Mouse (Mus musculus) cerebellum, adult 2 months (tissue): ENCODE data around the gene Gadd45a. TPM values are rescaled to one million over a fixed set of nuclear protein-coding genes. Genes with fewer than 3 reads are reported as not detected.

Experiments
- DNase-seq, 2 experiments: peaks; one replicate each; pipeline ENCODE4 v3.0.0; 2021
- H3K27ac ChIP-seq: fragments of 200-500 bp; 2 replicates; pipeline ENCODE4 v1.5.1; 2012; ENCODE audit warnings: low read length, control low read depth, inconsistent platforms; ENCODE audit not compliant: insufficient read depth
- H3K27me3 ChIP-seq: fragments of 200-500 bp; 2 replicates; pipeline ENCODE4 v1.6.1; 2012; ENCODE audit warnings: inconsistent platforms, mild to moderate bottlenecking, low read length, moderate library complexity; ENCODE audit not compliant: control insufficient read depth, insufficient read depth
- H3K4me1 ChIP-seq: fragments of 200-500 bp; 2 replicates; pipeline ENCODE4 v1.6.1; 2011; ENCODE audit warnings: low read length; ENCODE audit not compliant: control insufficient read depth, insufficient read depth
- H3K4me3 ChIP-seq: fragments of 200-500 bp; replicated peaks from 2 replicates; pipeline ENCODE3; 2011; ENCODE audit warnings: mild to moderate bottlenecking, low read depth, low read length, control low read depth; ENCODE audit not compliant: insufficient read depth
- CTCF ChIP-seq: fragments of 200-500 bp; IDR thresholded peaks from 2 replicates; pipeline ENCODE4 v1.5.1; 2011; ENCODE audit warnings: low read depth, mild to moderate bottlenecking, control low read depth, low read length, moderate library complexity, borderline replicate concordance; ENCODE audit not compliant: insufficient read depth
- POLR2A ChIP-seq: fragments of 200-500 bp; IDR thresholded peaks from 2 replicates; pipeline ENCODE4 v1.6.1; 2011; ENCODE audit warnings: low read length, control low read depth, borderline replicate concordance; ENCODE audit not compliant: insufficient read depth
- WGBS: fragments of 180-500 bp; shearing (Covaris S2); methylation state at CpG from one replicate; pipeline ENCODE4 v1.1.7; 2018; 5-methylcytosine and 5-hydroxymethylcytosine counted together
- polyA plus RNA-seq: library from polyadenylated mRNA; depleted of rRNA; stranded (reverse); fragments of >200 nt; gene quantifications from 2 replicates; pipeline ENCODE4 v1.2.3, GENCODE M21; 2012

Gadd45a gene
- polyA plus RNA-seq, 1 experiment: 30.4 TPM

DNA sequence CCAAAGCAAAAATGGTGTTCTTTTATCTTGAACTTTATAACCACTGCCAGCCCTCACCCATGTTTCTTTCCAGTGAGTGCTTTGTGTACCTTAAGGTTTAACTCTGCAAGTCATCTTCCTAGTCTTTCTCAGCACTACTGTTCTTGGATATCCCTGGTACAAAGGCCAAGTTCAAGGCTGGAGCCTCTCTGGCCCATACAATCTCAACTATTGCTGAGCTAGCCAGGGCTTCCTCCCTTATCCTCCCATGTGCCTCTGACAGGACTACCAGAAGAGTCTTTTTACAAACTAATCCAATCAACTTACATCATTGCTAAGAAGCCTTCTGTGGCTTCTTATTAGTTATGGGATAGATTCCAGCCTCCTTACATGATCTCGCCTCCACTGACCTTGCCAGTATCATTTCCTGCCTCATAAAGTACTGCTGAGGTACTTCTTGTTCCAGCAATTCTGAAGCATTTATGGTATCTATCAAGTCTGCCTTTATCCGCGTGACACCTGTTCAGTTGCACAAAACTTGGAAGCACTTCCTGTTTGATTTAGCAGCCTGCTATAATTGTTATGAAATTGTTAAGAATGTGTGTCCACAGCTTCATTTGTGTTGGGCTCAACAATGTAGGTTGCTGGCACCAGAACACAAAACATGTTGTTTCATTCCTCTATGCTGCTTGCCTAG is 19.8 kb upstream of the Gadd45a start:
- 78% methylated on average over 3 of the region's 3 CpGs for WGBS
- no peak overlapping the region for H3K4me3 ChIP-seq
- no peaks in the 10 kb centered on the region for H3K4me1 ChIP-seq
- no peak for TF ChIP-seq POLR2A
- no peak for TF ChIP-seq CTCF
- no peak overlapping the region for H3K27ac ChIP-seq
- H3K27me3 ChIP-seq: no peaks in the 10 kb centered on the region
- DNase-seq: no peak

GRCm38 (mm10) chr6:67056108-67056888 is 19.0 kb upstream of the Gadd45a start:
- TF ChIP-seq CTCF (no peak), POLR2A (no peak)
- no peak overlapping the region for H3K4me3 ChIP-seq
- H3K4me1 ChIP-seq: no peaks in the 10 kb centered on the region
- DNase-seq: no peak
- H3K27me3 ChIP-seq: no peaks in the 10 kb centered on the region
- no peak overlapping the region for H3K27ac ChIP-seq
- 77% methylated on average over 15 of the region's 15 CpGs for WGBS

GRCm38 (mm10) chr6:67050063-67050462 is 12.8 kb upstream of the Gadd45a start:
- TF ChIP-seq POLR2A (no peak), CTCF (no peak)
- DNase-seq: no peak
- no peak overlapping the region for H3K4me3 ChIP-seq
- 54% methylated on average over 1 of the region's 1 CpGs for WGBS
- no peaks in the 10 kb centered on the region for H3K4me1 ChIP-seq
- no peaks in the 10 kb centered on the region for H3K27me3 ChIP-seq
- H3K27ac ChIP-seq: no peak overlapping the region

DNA sequence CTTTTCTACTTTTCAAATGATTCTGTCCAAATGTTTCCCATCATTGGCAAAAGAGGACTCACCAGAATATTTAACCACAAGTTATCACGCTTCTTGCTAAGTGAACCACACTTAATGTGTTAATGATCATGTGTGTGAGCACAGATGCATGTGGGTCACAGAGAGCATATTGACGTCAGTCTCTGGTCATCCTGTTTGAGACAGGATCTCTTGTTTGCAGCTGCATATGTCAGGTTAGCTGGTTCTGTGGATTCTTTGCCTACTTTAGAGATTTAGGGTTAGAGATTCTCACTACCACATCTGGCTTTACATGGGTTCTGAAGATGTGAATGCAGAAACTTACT is 12.4 kb upstream of the Gadd45a start:
- Histone ChIP-seq H3K27me3 (no peaks in the 10 kb centered on the region), H3K4me3 (no peak overlapping the region), H3K4me1 (no peaks in the 10 kb centered on the region), H3K27ac (no peak overlapping the region)
- TF ChIP-seq POLR2A (no peak), CTCF (no peak)
- DNase-seq: no peak
- WGBS: 64% methylated on average over 2 of the region's 2 CpGs

DNA sequence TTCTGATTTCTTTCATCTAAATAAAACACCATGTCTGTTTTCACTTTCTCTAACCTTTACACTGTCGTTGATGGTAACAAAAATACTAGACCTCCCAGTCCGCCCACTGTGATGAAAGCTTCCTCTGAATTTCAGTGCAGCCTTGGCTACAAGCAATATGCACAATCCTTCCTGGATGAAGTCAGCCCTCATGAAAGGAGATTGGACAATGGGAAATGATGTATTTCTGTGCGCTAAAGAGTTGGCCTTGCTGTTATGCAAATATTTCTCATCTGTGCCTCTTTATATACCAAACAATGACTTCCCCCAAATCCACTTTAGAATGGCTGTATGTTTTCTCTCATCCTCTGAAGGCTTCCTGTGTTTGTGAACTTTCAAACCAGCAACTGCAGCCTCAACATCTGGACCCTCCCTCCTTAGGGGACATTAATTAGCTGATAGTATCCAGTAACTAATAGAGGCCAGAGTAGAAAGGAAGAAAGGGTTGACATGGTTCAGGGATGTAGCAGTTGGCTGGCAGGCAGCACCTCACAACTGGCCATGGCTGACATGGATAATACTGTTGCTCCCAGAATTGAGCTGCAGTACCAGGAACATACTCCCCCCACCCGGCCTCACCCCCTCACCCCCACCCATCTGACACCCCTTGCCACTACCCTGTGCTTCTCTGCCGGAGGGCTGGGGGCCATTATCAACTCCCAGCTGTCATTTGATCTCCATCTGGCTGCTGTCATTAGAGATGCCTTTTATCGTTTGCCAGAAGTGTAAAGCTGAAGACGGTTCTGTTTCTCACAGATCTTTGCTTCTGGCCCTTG is 11.8 kb upstream of the Gadd45a start:
- 41% methylated on average over 7 of the region's 7 CpGs for WGBS
- Histone ChIP-seq H3K27me3 (no peaks in the 10 kb centered on the region), H3K4me1 (no peaks in the 10 kb centered on the region), H3K4me3 (no peak overlapping the region), H3K27ac (no peak overlapping the region)
- TF ChIP-seq POLR2A (no peak), CTCF (no peak)
- no peak for DNase-seq

GRCm38 (mm10) chr6:67048052-67048691 is 10.9 kb upstream of the Gadd45a start:
- Histone ChIP-seq H3K4me3 (no peak overlapping the region), H3K27ac (no peak overlapping the region), H3K4me1 (no peaks in the 10 kb centered on the region), H3K27me3 (no peaks in the 10 kb centered on the region)
- TF ChIP-seq CTCF: no peak
- TF ChIP-seq POLR2A: no peak
- 66% methylated on average over 3 of the region's 3 CpGs for WGBS
- DNase-seq: no peak

GRCm38 (mm10) chr6:67046937-67047336 is 9.7 kb upstream of the Gadd45a start:
- TF ChIP-seq POLR2A (no peak), CTCF (no peak)
- DNase-seq: no peak
- Histone ChIP-seq H3K4me3 (no peak overlapping the region), H3K27me3 (no peaks in the 10 kb centered on the region), H3K27ac (no peak overlapping the region), H3K4me1 (no peaks in the 10 kb centered on the region)
- WGBS: 91% methylated on average over 3 of the region's 3 CpGs
